Mouse (Mus musculus) myocyte (in vitro differentiated cells): ENCODE measurements around the gene Efna4. TPM values are rescaled to one million over a fixed set of nuclear protein-coding genes. Genes with fewer than 3 reads are reported as not detected.

Source experiments
- H3K27me3 ChIP-seq: one replicate; pipeline ENCODE4 v1.6.1; 2011; ENCODE audit not compliant: control insufficient read depth, insufficient read depth, insufficient read length
- H3K36me3 ChIP-seq: one replicate; pipeline ENCODE4 v1.6.1; 2011; ENCODE audit not compliant: control insufficient read depth, insufficient read depth
- H3K4me2 ChIP-seq: one replicate; pipeline ENCODE4 v1.6.1; 2011; ENCODE audit warnings: low read depth, control low read depth
- H3K4me3 ChIP-seq: one replicate; pipeline ENCODE4 v1.5.1; 2011; ENCODE audit warnings: mild to moderate bottlenecking, control low read depth, moderate library complexity
- H3K79me2 ChIP-seq: one replicate; pipeline ENCODE4 v1.6.1; 2011; ENCODE audit not compliant: control insufficient read depth, insufficient read depth
- H3ac ChIP-seq: one replicate; pipeline ENCODE4 v1.6.1; 2011; ENCODE audit not compliant: control insufficient read depth, insufficient read length
- CEBPB ChIP-seq: IDR thresholded peaks from 2 replicates; pipeline ENCODE4 v1.6.1; 2011; ENCODE audit warnings: mild to moderate bottlenecking, moderate library complexity; ENCODE audit not compliant: poor library complexity, insufficient read depth, severe bottlenecking
- E2F4 ChIP-seq: IDR thresholded peaks from one replicate; pipeline ENCODE4 v1.6.1; 2011; ENCODE audit warnings: mild to moderate bottlenecking, control low read depth, moderate library complexity; ENCODE audit not compliant: insufficient read depth
- MAX ChIP-seq: IDR thresholded peaks from one replicate; pipeline ENCODE4 v1.6.1; 2011; ENCODE audit warnings: low read depth, mild to moderate bottlenecking, control low read depth
- MYOD1 ChIP-seq, 3 experiments: IDR thresholded peaks; one replicate each; pipeline ENCODE4 v1.6.1; 2011; ENCODE audit warnings: control low read depth in 2 of 3, low read depth in 2 of 3, mild to moderate bottlenecking in 2 of 3, moderate library complexity in 1 of 3; ENCODE audit not compliant: insufficient read length in 2 of 3, control insufficient read depth in 1 of 3
- MYOG ChIP-seq, 3 experiments: IDR thresholded peaks; one replicate each; pipeline ENCODE4 v1.6.1; 2011; ENCODE audit warnings: control low read depth in 2 of 3, low read depth in 2 of 3, mild to moderate bottlenecking in 2 of 3; ENCODE audit not compliant: insufficient read length in 2 of 3, control insufficient read depth in 1 of 3, insufficient read depth in 1 of 3
- POLR2A ChIP-seq: IDR thresholded peaks from one replicate; pipeline ENCODE4 v1.6.1; 2011; ENCODE audit warnings: low read depth, mild to moderate bottlenecking, control low read depth, moderate library complexity; ENCODE audit not compliant: insufficient read length
- POLR2AphosphoS2 ChIP-seq: IDR thresholded peaks from one replicate; pipeline ENCODE4 v1.6.1; 2011; ENCODE audit warnings: low read depth, control low read depth; ENCODE audit not compliant: insufficient read length
- REST ChIP-seq: IDR thresholded peaks from one replicate; pipeline ENCODE4 v1.6.1; 2011; ENCODE audit warnings: mild to moderate bottlenecking, control low read depth, moderate library complexity; ENCODE audit not compliant: insufficient read depth, insufficient read length
- SRF ChIP-seq: IDR thresholded peaks from one replicate; pipeline ENCODE4 v1.6.1; 2011; ENCODE audit warnings: low read depth; ENCODE audit not compliant: control insufficient read depth, insufficient read length
- TCF12 ChIP-seq: IDR thresholded peaks from one replicate; pipeline ENCODE4 v1.6.1; 2011; ENCODE audit warnings: mild to moderate bottlenecking, control low read depth; ENCODE audit not compliant: poor library complexity, insufficient read depth, severe bottlenecking
- TCF3 ChIP-seq: IDR thresholded peaks from one replicate; pipeline ENCODE4 v1.6.1; 2011; ENCODE audit warnings: low read depth, control low read depth; ENCODE audit not compliant: insufficient read length
- USF1 ChIP-seq: IDR thresholded peaks from one replicate; pipeline ENCODE4 v1.6.1; 2011; ENCODE audit warnings: low read depth, mild to moderate bottlenecking, control low read depth, moderate library complexity
- polyA plus RNA-seq: library from polyadenylated mRNA; unstranded; fragments of >200 nt; fragmentation: generic; extraction: Trizol; gene quantifications from one replicate; pipeline ENCODE4 v1.2.1, GENCODE M21; 2012; ENCODE audit warnings: missing spikeins

Gene Efna4
- polyA plus RNA-seq, 1 experiment, result 5.4 TPM

- Histone ChIP-seq H3K36me3 (no peaks in the 10 kb centered on the region), H3ac (no peak overlapping the region), H3K4me3 (no peak overlapping the region), H3K27me3 (peaks cover 29% of the 10 kb centered on the region), H3K4me2 (peak overlapping the region; percentile 74), H3K79me2 (no peaks in the 10 kb centered on the region)
- TF ChIP-seq TCF3 (no peak), TCF12 (no peak), POLR2AphosphoS2 (no peak), MYOD1 (IDR thresholded peaks at IDR 0.05; ENCODE audit: control insufficient read depth in 1 of 3, insufficient read length in 2 of 3, low read depth in 2 of 3) (no peak), E2F4 (no peak), MAX (no peak), REST (no peak), MYOG (IDR thresholded peaks at IDR 0.05; ENCODE audit: control insufficient read depth in 1 of 3, insufficient read depth in 1 of 3, insufficient read length in 2 of 3, low read depth in 2 of 3) (no peak), SRF (no peak), POLR2A (no peak), CEBPB (no peak), USF1 (no peak)
Observed at GRCm38 (mm10) chr3:89316833-89317232, 21.0 kb downstream of the Efna4 start.

- H3K4me2 ChIP-seq, result peak overlapping the region; percentile 74
- H3K36me3 ChIP-seq, result no peaks in the 10 kb centered on the region
- H3K27me3 ChIP-seq, result peaks cover 23% of the 10 kb centered on the region
- TF ChIP-seq MYOD1 (IDR thresholded peaks at IDR 0.05; ENCODE audit: control insufficient read depth in 1 of 3, insufficient read length in 2 of 3, low read depth in 2 of 3), result no peak
- no peak for TF ChIP-seq TCF3
- no peak for TF ChIP-seq USF1
- TF ChIP-seq MAX, result no peak
- no peak for TF ChIP-seq REST
- TF ChIP-seq CEBPB, result no peak
- no peak for TF ChIP-seq MYOG (IDR thresholded peaks at IDR 0.05; ENCODE audit: control insufficient read depth in 1 of 3, insufficient read depth in 1 of 3, insufficient read length in 2 of 3, low read depth in 2 of 3)
- TF ChIP-seq POLR2A, result no peak
- no peak for TF ChIP-seq TCF12
- TF ChIP-seq POLR2AphosphoS2, result no peak
- TF ChIP-seq E2F4, result no peak
- no peak for TF ChIP-seq SRF
- no peak overlapping the region for H3K4me3 ChIP-seq
- no peaks in the 10 kb centered on the region for H3K79me2 ChIP-seq
- no peak overlapping the region for H3ac ChIP-seq
Observed at GRCm38 (mm10) chr3:89315930-89316831, 21.6 kb downstream of the Efna4 start.

GRCm38 (mm10) chr3:89315195-89315929 lies 22.5 kb downstream of the Efna4 start:
- Histone ChIP-seq H3K4me2 (peak overlapping the region; percentile 74), H3K36me3 (no peaks in the 10 kb centered on the region), H3K4me3 (no peak overlapping the region), H3ac (no peak overlapping the region), H3K27me3 (peaks cover 15% of the 10 kb centered on the region), H3K79me2 (no peaks in the 10 kb centered on the region)
- TF ChIP-seq POLR2A (peak; percentile 45), TCF3 (no peak)

- TF ChIP-seq POLR2A, result no peak
- TF ChIP-seq SRF, result no peak
- no peak for TF ChIP-seq E2F4
- TF ChIP-seq TCF3, result no peak
- no peak for TF ChIP-seq USF1
- Histone ChIP-seq H3K27me3 (peaks cover 9% of the 10 kb centered on the region), H3ac (no peak overlapping the region), H3K79me2 (no peaks in the 10 kb centered on the region), H3K4me3 (no peak overlapping the region), H3K36me3 (no peaks in the 10 kb centered on the region), H3K4me2 (peak overlapping the region; percentile 74)
Observed at GRCm38 (mm10) chr3:89314791-89315190, 23.0 kb downstream of the Efna4 start.

GRCm38 (mm10) chr3:89314340-89314739 lies 23.5 kb downstream of the Efna4 start:
- Histone ChIP-seq H3K27me3 (peaks cover 5% of the 10 kb centered on the region), H3K4me2 (no peak overlapping the region), H3ac (no peak overlapping the region), H3K79me2 (no peaks in the 10 kb centered on the region), H3K4me3 (no peak overlapping the region), H3K36me3 (no peaks in the 10 kb centered on the region)
- TF ChIP-seq SRF (no peak), POLR2AphosphoS2 (no peak), CEBPB (no peak), POLR2A (no peak), E2F4 (no peak), MAX (no peak), MYOD1 (IDR thresholded peaks at IDR 0.05; ENCODE audit: control insufficient read depth in 1 of 3, insufficient read length in 2 of 3, low read depth in 2 of 3) (no peak), TCF3 (no peak), TCF12 (no peak), MYOG (IDR thresholded peaks at IDR 0.05; ENCODE audit: control insufficient read depth in 1 of 3, insufficient read depth in 1 of 3, insufficient read length in 2 of 3, low read depth in 2 of 3) (no peak), REST (no peak), USF1 (no peak)
